Mouse (Mus musculus) thymus, adult 18-20 months (tissue): ENCODE measurements around the gene Atxn1.

Experiments used
- DNase-seq, 2 experiments: peaks; one replicate each; pipeline ENCODE4 v3.0.0; 2022; ENCODE audit warnings: mixed read lengths in 2 of 2

Gene Atxn1

GRCm38 (mm10) chr13:45821764-45822490 lies 142.9 kb downstream of the Atxn1 start:
- DNase-seq, result no peak

GRCm38 (mm10) chr13:45820473-45821230 lies 144.2 kb downstream of the Atxn1 start:
- no peak for DNase-seq

GRCm38 (mm10) chr13:45816670-45817069 lies 148.1 kb downstream of the Atxn1 start:
- DNase-seq, result no peak

- DNase-seq, result no peak
These were observed 154.9 kb downstream of the Atxn1 start for GRCm38 (mm10) chr13:45809777-45810410.

- DNase-seq, result no peak
These were observed 157.2 kb downstream of the Atxn1 start for GRCm38 (mm10) chr13:45807593-45808043.

GRCm38 (mm10) chr13:45806600-45807525 lies 157.9 kb downstream of the Atxn1 start:
- DNase-seq, result no peak

GRCm38 (mm10) chr13:45805915-45806599 lies 158.8 kb downstream of the Atxn1 start:
- DNase-seq, result no peak

GRCm38 (mm10) chr13:45802620-45803410 lies 162.0 kb downstream of the Atxn1 start:
- no peak for DNase-seq

GRCm38 (mm10) chr13:45798248-45798647 lies 166.6 kb downstream of the Atxn1 start:
- DNase-seq, result no peak

- DNase-seq, result no peak
These were observed 167.1 kb downstream of the Atxn1 start for GRCm38 (mm10) chr13:45797696-45798095.

- no peak for DNase-seq
These were observed 168.5 kb downstream of the Atxn1 start for GRCm38 (mm10) chr13:45796286-45796685.

- no peak for DNase-seq
These were observed 171.0 kb downstream of the Atxn1 start for GRCm38 (mm10) chr13:45793796-45794195.

GRCm38 (mm10) chr13:45786409-45786808 lies 178.4 kb downstream of the Atxn1 start:
- DNase-seq, result no peak

- DNase-seq, result no peak
These were observed 181.1 kb downstream of the Atxn1 start for GRCm38 (mm10) chr13:45783681-45784080.

GRCm38 (mm10) chr13:45778750-45779149 lies 186.1 kb downstream of the Atxn1 start:
- no peak for DNase-seq

- no peak for DNase-seq
These were observed 186.6 kb downstream of the Atxn1 start for GRCm38 (mm10) chr13:45778171-45778570.

- no peak for DNase-seq
These were observed 189.3 kb downstream of the Atxn1 start for GRCm38 (mm10) chr13:45775516-45775915.

- DNase-seq, result no peak
These were observed 191.2 kb downstream of the Atxn1 start for GRCm38 (mm10) chr13:45773381-45774168.

- DNase-seq, result no peak
These were observed 195.1 kb downstream of the Atxn1 start for GRCm38 (mm10) chr13:45769757-45770156.

GRCm38 (mm10) chr13:45768250-45768649 lies 196.6 kb downstream of the Atxn1 start:
- DNase-seq, result no peak
